Mouse (Mus musculus) brain, embryonic 18.5 days (tissue): ENCODE measurements around the gene 2410004B18Rik.
"Not testable (repeated sequence)": the region's sequence is repeated elsewhere in the genome, so short reads cannot be mapped to it uniquely, and the experiment has no call there.

ENCODE experiments used
- DNase-seq: peaks from one replicate; pipeline ENCODE4 v3.0.0-alpha.2; 2012; ENCODE audit warnings: low read depth, low spot score

Gene 2410004B18Rik

GRCm38 (mm10) chr3:145937505-145938404, at the start of gene 2410004B18Rik:
TSS of gene 2410004B18Rik (plus strand) at chr3:145938014.
- DNase-seq = peak; percentile 75

- DNase-seq = peak; percentile 70
Observed at GRCm38 (mm10) chr3:145890346-145891132, 47.3 kb upstream of the 2410004B18Rik start.

DNA sequence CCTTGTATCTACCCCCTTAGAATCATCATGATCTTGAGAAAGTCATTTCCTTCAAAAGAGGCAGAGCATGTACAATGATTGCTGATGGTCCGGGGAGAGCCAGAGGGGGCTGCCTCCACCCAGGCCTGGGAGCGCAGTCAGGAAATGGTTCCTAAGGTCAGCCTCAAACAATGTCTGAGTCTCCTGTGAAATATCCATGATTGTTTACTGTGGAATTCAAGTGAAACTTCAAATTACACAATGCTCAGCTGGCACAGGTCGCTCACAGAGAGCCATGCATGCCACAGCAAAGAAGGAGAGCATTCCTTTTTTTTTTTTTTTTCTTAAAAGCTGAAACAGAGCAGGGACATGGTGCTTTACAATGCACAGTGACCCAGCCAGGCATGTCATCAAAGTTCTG, 45.4 kb upstream of the 2410004B18Rik start:
- DNase-seq = no peak

DNA sequence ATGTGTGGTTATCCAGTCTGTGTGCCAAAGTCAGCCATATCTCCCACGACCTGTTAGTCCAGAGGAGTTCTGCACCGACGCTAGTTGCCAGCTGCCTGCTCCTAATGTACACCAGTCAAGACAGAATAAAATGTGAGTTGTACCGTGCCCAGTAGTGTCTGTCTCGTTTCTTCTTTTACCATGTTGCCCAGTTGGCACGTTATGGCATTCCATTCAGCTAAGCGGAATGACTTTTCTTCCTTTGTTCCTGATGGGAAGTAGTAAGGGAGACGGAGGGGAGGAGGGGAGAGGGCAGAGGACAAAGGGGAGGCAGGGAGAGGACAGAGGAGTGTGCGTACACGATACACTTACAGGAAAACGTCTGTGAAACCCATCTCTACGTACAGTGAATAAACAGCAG, 43.7 kb upstream of the 2410004B18Rik start:
- DNase-seq = no peak

DNA sequence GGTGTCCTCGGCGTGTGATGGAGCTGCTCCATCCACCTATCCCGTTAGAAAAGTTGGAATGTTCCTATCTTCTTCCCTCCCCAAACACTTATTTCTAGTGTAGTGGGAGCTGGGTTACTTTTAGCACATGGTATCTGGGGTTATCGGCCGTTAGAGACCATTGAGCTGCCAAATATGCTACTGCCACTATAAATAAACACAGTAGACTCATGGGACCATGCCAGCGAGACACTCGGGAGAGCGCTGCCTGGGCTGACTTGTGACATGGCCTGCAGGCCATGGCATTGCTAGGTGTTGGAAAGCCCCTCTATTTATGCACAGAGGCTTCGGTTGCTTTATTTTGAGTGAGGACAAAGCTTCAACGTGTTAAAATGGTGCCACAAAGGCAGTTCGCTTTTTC, 40.1 kb upstream of the 2410004B18Rik start:
- DNase-seq = no peak

DNA sequence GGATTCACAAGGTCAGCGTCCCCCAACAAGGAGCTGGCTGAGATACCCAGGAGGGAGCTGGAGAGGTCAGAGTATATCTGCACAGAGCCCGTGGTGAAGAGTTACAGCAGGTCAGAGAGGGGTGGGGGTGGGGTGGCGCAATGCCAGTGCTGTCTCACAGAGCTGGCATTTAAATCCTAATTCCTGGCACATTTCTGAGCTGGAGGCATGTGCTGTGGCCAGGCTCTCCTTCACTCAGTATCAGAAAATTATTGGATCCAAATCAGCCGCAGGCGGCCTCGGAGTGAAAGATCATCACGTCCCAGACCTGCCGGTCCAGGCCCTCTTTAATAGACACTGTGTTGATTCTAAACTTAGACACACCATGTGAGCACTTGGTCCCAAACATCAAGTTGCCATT, 38.0 kb upstream of the 2410004B18Rik start:
- no peak for DNase-seq

GRCm38 (mm10) chr3:145903530-145903929, 34.3 kb upstream of the 2410004B18Rik start:
- DNase-seq = no peak

- no peak for DNase-seq
Observed at GRCm38 (mm10) chr3:145904850-145905776, 32.7 kb upstream of the 2410004B18Rik start.

- no peak for DNase-seq
Observed at GRCm38 (mm10) chr3:145906582-145906981, 31.2 kb upstream of the 2410004B18Rik start.

- DNase-seq = no peak
Observed at GRCm38 (mm10) chr3:145912512-145912911, 25.3 kb upstream of the 2410004B18Rik start.

DNA sequence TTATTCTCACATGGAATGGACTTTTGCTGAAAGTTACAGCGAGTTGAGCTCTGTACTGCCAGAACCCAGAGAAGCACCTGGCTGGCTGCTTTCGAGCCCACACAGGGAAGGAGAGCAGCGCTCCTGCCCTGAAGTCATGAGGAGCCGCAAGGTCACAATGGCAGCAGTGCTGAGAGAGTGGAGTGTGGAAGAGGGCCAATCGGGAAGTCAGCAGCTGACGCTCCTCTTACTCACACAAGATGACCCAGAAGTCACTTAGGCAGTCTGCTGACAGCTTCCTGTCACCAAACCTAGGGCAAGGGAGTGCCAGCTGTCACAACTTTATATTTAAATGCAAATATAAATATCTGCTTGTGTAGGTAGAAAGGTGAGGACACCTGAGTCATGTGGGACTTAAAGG, 24.6 kb upstream of the 2410004B18Rik start:
- no peak for DNase-seq

DNA sequence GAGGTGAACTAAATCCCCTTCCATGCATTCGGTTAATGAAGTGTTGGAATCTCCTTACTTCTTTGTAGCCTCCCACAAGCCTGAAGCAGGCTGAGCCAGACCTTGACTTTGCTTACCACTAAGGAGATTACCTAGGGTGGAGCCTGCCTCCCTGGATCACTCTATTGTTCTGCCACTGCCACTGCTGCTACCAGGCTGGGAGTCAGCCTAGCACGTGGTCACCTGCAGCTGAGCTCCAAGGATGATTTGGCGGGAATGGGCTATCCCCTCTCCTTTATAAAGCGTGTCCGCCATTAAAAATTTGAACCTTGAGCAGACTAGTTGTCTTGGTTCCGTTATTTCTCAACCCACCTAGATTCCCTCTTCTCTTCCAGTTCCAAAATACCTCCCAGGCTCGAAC, 23.9 kb upstream of the 2410004B18Rik start:
- DNase-seq = not testable (repeated sequence)

DNA sequence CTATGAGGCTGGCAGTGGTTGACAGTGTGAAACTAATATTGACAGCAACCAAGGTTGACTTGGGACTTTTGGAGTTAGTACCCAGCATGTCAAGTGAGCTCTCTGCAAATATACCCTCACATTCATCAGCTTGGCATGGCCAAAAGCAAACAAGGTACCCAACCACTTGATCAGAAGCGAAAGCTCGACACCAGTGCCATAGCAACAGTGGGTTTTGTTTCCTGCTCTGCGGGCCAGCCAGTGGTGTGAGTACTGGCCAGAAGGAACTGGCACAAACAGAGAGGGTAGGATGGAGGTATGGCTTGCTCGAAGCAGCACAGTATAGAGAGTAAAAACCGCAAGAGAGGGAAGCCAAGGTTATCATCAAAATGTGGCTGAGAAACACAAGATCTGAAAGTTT, 21.4 kb upstream of the 2410004B18Rik start:
- no peak for DNase-seq

DNA sequence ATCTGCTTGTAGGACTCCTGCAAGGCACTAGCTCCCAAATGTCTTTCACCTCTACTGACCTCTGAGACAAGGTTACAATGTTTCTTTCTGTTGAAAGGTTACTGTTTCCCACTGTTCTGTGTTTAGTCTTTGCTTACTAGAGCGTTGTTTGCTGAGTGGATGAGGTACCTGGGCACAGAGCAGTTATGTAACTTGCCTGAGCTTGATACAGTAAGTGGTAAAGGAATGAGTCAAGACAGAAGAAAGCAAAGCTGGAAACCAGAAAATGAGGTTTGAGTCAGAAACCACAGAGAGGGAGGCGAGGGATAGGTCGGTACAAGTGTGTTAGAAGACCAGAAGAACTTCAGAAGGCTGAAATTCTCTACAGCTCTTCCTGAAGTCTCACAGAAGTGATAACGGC, 21.0 kb upstream of the 2410004B18Rik start:
- no peak for DNase-seq

DNA sequence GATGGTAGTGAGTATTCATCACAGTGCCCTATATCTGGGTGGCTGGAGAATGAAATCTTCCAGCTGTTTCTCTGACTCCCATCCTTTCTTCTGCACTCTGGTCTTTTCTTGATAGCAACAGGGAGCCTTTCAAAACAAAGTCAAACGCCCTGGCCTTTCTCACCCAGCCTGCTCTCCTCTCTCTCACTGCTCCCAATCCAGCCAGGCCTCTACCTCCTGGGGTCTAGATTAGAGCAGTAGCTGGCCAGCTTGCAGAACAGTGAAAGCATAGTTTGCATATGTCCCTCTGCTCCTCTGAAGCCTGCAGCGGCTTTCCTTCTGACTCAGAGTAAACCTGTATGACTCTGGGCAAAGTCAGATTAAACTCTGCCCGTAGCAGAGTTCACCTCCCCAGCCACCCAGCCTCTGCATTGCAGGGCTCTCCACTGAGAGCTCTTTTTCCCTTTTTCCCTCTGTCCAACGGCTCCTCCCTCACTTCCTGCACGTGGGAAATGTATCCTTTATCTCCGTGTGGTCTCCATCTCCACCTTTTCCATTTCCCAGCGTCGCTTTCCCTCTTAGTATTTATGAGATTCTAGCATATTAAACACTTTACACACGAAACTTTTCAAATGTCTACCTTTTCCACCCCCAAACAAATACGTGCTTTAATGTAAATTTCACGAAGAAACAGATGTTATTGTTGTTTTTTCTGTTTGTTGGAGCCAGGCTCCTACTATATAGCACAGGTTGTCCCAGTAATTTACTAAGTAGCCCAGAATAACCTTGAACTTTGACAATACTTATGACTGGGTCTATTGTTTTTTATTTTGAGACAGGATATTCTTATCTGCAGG, 15.6 kb upstream of the 2410004B18Rik start, which contains the start of gene Bcl10:
TSS of gene Bcl10 (plus strand) at position 786 of the 836 bp plus-strand sequence.
- DNase-seq = no peak

GRCm38 (mm10) chr3:145922971-145923370, 14.8 kb upstream of the 2410004B18Rik start:
- DNase-seq = no peak

GRCm38 (mm10) chr3:145923874-145924577, 13.8 kb upstream of the 2410004B18Rik start:
- DNase-seq = peak; percentile 98

DNA sequence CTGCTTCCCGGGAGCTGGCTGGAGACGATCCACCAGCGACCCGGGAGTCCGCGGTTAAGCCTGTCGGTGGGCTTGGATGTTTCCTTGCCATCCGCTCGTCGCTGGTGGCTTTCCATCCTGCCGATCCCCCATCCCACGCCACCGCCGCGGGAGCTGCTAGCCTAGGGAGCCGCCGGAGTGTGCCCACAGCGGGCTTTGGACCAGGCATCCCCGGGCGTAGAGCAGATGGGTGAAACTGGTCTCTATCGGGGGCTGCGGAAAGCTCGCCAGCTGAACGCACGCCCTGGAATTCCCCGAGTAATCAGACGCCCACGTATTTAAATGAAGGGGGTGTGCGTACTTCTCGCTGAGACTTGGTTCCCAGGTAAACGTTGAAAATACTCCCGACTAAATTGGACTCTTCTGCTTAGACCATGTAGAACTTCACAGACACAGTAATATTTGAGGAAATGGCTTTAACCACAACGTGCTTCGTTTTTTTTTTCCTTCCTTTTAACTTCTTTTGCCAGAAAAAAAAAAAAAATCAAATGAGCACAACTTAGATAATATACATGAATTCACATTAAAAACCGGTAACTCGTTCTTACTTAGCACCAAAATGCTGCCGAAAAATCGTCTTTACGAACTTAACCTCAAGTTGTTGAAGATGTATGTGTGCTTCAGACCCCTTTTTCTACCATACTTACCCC, 13.0 kb upstream of the 2410004B18Rik start:
- no peak for DNase-seq

DNA sequence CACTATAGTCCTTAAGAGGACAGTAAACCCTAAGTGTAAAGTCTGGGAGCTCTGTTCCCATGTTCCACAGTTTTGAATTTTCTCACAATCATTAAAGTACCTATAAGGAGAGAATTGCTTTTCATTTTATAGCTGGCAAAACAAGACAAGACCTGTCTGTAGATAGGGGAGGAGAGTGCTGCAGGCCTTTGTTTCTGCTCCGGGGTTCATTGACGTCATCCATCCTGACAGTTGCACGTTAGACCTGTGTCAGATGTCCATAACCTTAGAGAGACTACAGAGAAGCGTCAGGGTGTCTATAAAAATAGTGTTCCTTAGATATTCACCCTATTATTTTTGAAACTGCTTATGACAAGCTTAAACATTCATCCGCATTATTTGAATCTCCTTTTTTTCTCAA, 12.3 kb upstream of the 2410004B18Rik start:
- DNase-seq = no peak
